Mouse (Mus musculus) limb, embryonic 11.5 days (tissue): ENCODE data around the gene Ttll12. TPM values are rescaled to one million over a fixed set of nuclear protein-coding genes. Genes with fewer than 3 reads are reported as not detected.

ENCODE experiments used
- ATAC-seq: fragments of 200-750 bp; cut with Nextera tagmentation; 2 replicates; pipeline ENCODE4 v1.8.0; 2017; ENCODE audit warnings: low read depth; ENCODE audit not compliant: insufficient number of reproducible peaks, low FRiP score, low TSS enrichment
- DNase-seq: peaks from one replicate; pipeline ENCODE4 v3.0.0-alpha.2; 2015; ENCODE audit warnings: low spot score
- H3K27ac ChIP-seq: fragments of 300-500 bp; sonication (generic); replicated peaks from 2 replicates; pipeline ENCODE4 v1.5.1; 2014; ENCODE audit warnings: low read depth, mild to moderate bottlenecking, low read length
- H3K27me3 ChIP-seq: fragments of 300-500 bp; sonication (generic); 2 replicates; pipeline ENCODE4 v1.6.1; 2014; ENCODE audit warnings: mild to moderate bottlenecking, low read length, mixed read lengths; ENCODE audit not compliant: control insufficient read depth, insufficient read depth
- H3K36me3 ChIP-seq: fragments of 300-500 bp; sonication (generic); 2 replicates; pipeline ENCODE4 v1.6.1; 2014; ENCODE audit warnings: mild to moderate bottlenecking, low read length, moderate library complexity, mixed read lengths; ENCODE audit not compliant: control insufficient read depth, insufficient read depth
- H3K4me1 ChIP-seq: fragments of 300-500 bp; sonication (generic); 2 replicates; pipeline ENCODE4 v1.6.1; 2014; ENCODE audit warnings: low read length, mixed read lengths; ENCODE audit not compliant: control insufficient read depth, insufficient read depth
- H3K4me2 ChIP-seq: fragments of 300-500 bp; sonication (generic); 2 replicates; pipeline ENCODE4 v1.6.1; 2014; ENCODE audit warnings: low read depth, mild to moderate bottlenecking, moderate library complexity; ENCODE audit not compliant: severe bottlenecking
- H3K4me3 ChIP-seq: fragments of 300-500 bp; sonication (generic); 2 replicates; pipeline ENCODE4 v1.5.1; 2014; ENCODE audit warnings: low read depth, low read length
- H3K9ac ChIP-seq: fragments of 300-500 bp; sonication (generic); 2 replicates; pipeline ENCODE4 v1.6.1; 2014; ENCODE audit warnings: mild to moderate bottlenecking, low read length
- H3K9me3 ChIP-seq: fragments of 300-500 bp; sonication (generic); 2 replicates; pipeline ENCODE4 v1.6.1; 2016; ENCODE audit warnings: low read length; ENCODE audit not compliant: control insufficient read depth
- WGBS: fragments of 180-500 bp; shearing (Covaris S2); extraction: QIAGEN DNeasy Blood & Tissue Kit; methylation state at CpG from one replicate; pipeline ENCODE4 v1.1.7; 2014; 5-methylcytosine and 5-hydroxymethylcytosine counted together
- polyA plus RNA-seq: library from polyadenylated mRNA; unstranded; fragments of >200 nt; fragmentation: Nextera tagmentation; extraction: Ambion mirVana; gene quantifications from 2 replicates; pipeline ENCODE4 v1.2.1, GENCODE M21; 2014

The Ttll12 gene
- polyA plus RNA-seq, 1 experiment from 2014 or later, result 59.1 TPM

- H3K9ac ChIP-seq, result no peak overlapping the region
- H3K4me1 ChIP-seq, result no peaks in the 10 kb centered on the region
- WGBS, result 92% methylated on average over 8 of the region's 8 CpGs
- no peaks in the 10 kb centered on the region for H3K9me3 ChIP-seq
- no peak overlapping the region for H3K4me2 ChIP-seq
- peaks cover 18% of the 10 kb centered on the region for H3K36me3 ChIP-seq
- H3K27me3 ChIP-seq, result no peaks in the 10 kb centered on the region
- no peak overlapping the region for H3K27ac ChIP-seq
- ATAC-seq (no peak), DNase-seq (no peak)
- no peak overlapping the region for H3K4me3 ChIP-seq
These were observed 47.8 kb downstream of the Ttll12 start for GRCm38 (mm10) chr15:83547144-83547543.

GRCm38 (mm10) chr15:83546029-83546428 is 48.9 kb downstream of the Ttll12 start:
- WGBS, result 91% methylated on average over 7 of the region's 7 CpGs
- Histone ChIP-seq H3K4me2 (no peak overlapping the region), H3K4me3 (no peak overlapping the region), H3K27me3 (no peaks in the 10 kb centered on the region), H3K36me3 (peaks cover 18% of the 10 kb centered on the region), H3K9ac (no peak overlapping the region), H3K27ac (no peak overlapping the region), H3K9me3 (no peaks in the 10 kb centered on the region), H3K4me1 (no peaks in the 10 kb centered on the region)
- no peak for ATAC-seq
- no peak for DNase-seq

GRCm38 (mm10) chr15:83541647-83542287 is 53.2 kb downstream of the Ttll12 start:
- ATAC-seq, result no peak
- DNase-seq, result no peak
- no peak overlapping the region for H3K4me2 ChIP-seq
- no peak overlapping the region for H3K4me3 ChIP-seq
- peaks cover 2% of the 10 kb centered on the region; the same call in 1 of the 2 replicates for H3K36me3 ChIP-seq
- no peak overlapping the region for H3K27ac ChIP-seq
- no peaks in the 10 kb centered on the region for H3K4me1 ChIP-seq
- no peak overlapping the region for H3K9ac ChIP-seq
- H3K9me3 ChIP-seq, result no peaks in the 10 kb centered on the region
- H3K27me3 ChIP-seq, result no peaks in the 10 kb centered on the region
- 82% methylated on average over 9 of the region's 9 CpGs for WGBS

- H3K4me2 ChIP-seq, result no peak overlapping the region
- DNase-seq, result no peak
- H3K36me3 ChIP-seq, result no peaks in the 10 kb centered on the region
- H3K9ac ChIP-seq, result no peak overlapping the region
- H3K9me3 ChIP-seq, result no peaks in the 10 kb centered on the region
- ATAC-seq, result no peak
- no peak overlapping the region for H3K4me3 ChIP-seq
- 76% methylated on average over 4 of the region's 4 CpGs for WGBS
- H3K4me1 ChIP-seq, result no peaks in the 10 kb centered on the region
- no peaks in the 10 kb centered on the region for H3K27me3 ChIP-seq
- no peak overlapping the region for H3K27ac ChIP-seq
These were observed 55.1 kb downstream of the Ttll12 start for GRCm38 (mm10) chr15:83539905-83540304.

GRCm38 (mm10) chr15:83538855-83539254 is 56.1 kb downstream of the Ttll12 start:
- no peaks in the 10 kb centered on the region for H3K27me3 ChIP-seq
- DNase-seq (no peak), ATAC-seq (no peak)
- H3K4me3 ChIP-seq, result no peak overlapping the region
- no peaks in the 10 kb centered on the region for H3K9me3 ChIP-seq
- no peak overlapping the region for H3K4me2 ChIP-seq
- H3K36me3 ChIP-seq, result no peaks in the 10 kb centered on the region
- H3K9ac ChIP-seq, result no peak overlapping the region
- 92% methylated on average over 2 of the region's 2 CpGs for WGBS
- H3K27ac ChIP-seq, result no peak overlapping the region
- no peaks in the 10 kb centered on the region for H3K4me1 ChIP-seq

GRCm38 (mm10) chr15:83535890-83536231 is 59.1 kb downstream of the Ttll12 start:
- no peak overlapping the region for H3K4me2 ChIP-seq
- WGBS, result 86% methylated on average over 6 of the region's 6 CpGs
- DNase-seq (no peak), ATAC-seq (no peak)
- no peaks in the 10 kb centered on the region for H3K9me3 ChIP-seq
- H3K36me3 ChIP-seq, result no peaks in the 10 kb centered on the region
- H3K9ac ChIP-seq, result no peak overlapping the region
- H3K27ac ChIP-seq, result no peak overlapping the region
- H3K4me3 ChIP-seq, result no peak overlapping the region
- H3K4me1 ChIP-seq, result no peaks in the 10 kb centered on the region
- no peaks in the 10 kb centered on the region for H3K27me3 ChIP-seq

GRCm38 (mm10) chr15:83534960-83535889 is 59.7 kb downstream of the Ttll12 start:
- Histone ChIP-seq H3K4me2 (no peak overlapping the region), H3K27me3 (no peaks in the 10 kb centered on the region), H3K36me3 (no peaks in the 10 kb centered on the region), H3K9me3 (no peaks in the 10 kb centered on the region), H3K27ac (no peak overlapping the region), H3K9ac (no peak overlapping the region), H3K4me3 (no peak overlapping the region), H3K4me1 (no peaks in the 10 kb centered on the region)
- WGBS, result 81% methylated on average over 17 of the region's 17 CpGs
- no peak for DNase-seq
- no peak for ATAC-seq

- ATAC-seq (no peak), DNase-seq (no peak)
- H3K4me2 ChIP-seq, result no peak overlapping the region
- peaks cover 9% of the 10 kb centered on the region for H3K27me3 ChIP-seq
- no peak overlapping the region for H3K27ac ChIP-seq
- no peak overlapping the region for H3K4me3 ChIP-seq
- no peaks in the 10 kb centered on the region for H3K36me3 ChIP-seq
- no peak overlapping the region for H3K9ac ChIP-seq
- H3K9me3 ChIP-seq, result no peaks in the 10 kb centered on the region
- H3K4me1 ChIP-seq, result no peaks in the 10 kb centered on the region
- WGBS, result 78% methylated on average over 7 of the region's 7 CpGs
These were observed 62.4 kb downstream of the Ttll12 start for GRCm38 (mm10) chr15:83532606-83533005.
